ENCODE assay signal across 18 mouse cellular contexts in genomic region chr5:119518506-119519252, GRCm38 (mm10).
DNase-seq lines count a peak whose midpoint lies in the region; ATAC-seq lines count a peak whose summit lies in the region.
"Had no signal": no experiment of that assay in that cellular context is flagged by ENCODE, and none has a peak within 500 bp of the region (broad histone marks: within the 10 kb centered on the region; RNA-seq: fewer than 3 reads in every experiment).

No protein-coding gene starts in this region.

- no peaks in the 10 kb centered on the region; the same call in 1 of the 2 replicates for H3K9me3 ChIP-seq in kidney, embryonic 14.5 days (ENCODE audit: control insufficient read depth, low read length)
- no peaks in the 10 kb centered on the region for H3K9me3 ChIP-seq in embryonic facial prominence, embryonic 13.5 days
- no peaks in the 10 kb centered on the region for H3K9me3 ChIP-seq in kidney, embryonic 16.5 days (ENCODE audit: low read length)
- no peaks in the 10 kb centered on the region for H3K9me3 ChIP-seq in limb, embryonic 11.5 days (ENCODE audit: control insufficient read depth, low read length)
- no peaks in the 10 kb centered on the region for H3K9me3 ChIP-seq in midbrain, embryonic 13.5 days
- no peaks in the 10 kb centered on the region for H3K9me3 ChIP-seq in forebrain, embryonic 14.5 days (replicated peaks; ENCODE audit: control insufficient read depth, low read length)
- H3K9me3 ChIP-seq: intestine, embryonic 15.5 days; midbrain, embryonic 12.5 days had no signal

- ATAC-seq in kidney, embryonic 14.5 days (ENCODE audit: low FRiP score, low TSS enrichment), result no peak
- 0 out of 2 replicates have a peak, but pooled peaks have one; percentile 37 for ATAC-seq in embryonic facial prominence, embryonic 13.5 days (ENCODE audit: insufficient number of reproducible peaks, insufficient read depth, low FRiP score, low TSS enrichment, low read depth)
- ATAC-seq in kidney, embryonic 16.5 days (ENCODE audit: low FRiP score, low TSS enrichment), result peak; percentile 42; the same call in 1 of the 2 replicates
- no peak for ATAC-seq in limb, embryonic 11.5 days (ENCODE audit: insufficient number of reproducible peaks, low FRiP score, low TSS enrichment, low read depth)
- no peak for ATAC-seq in midbrain, embryonic 13.5 days
- no peak for ATAC-seq in forebrain, embryonic 14.5 days
- ATAC-seq: forebrain, embryonic 16.5 days; intestine, embryonic 15.5 days had no signal

- no peak overlapping the region for H3K9ac ChIP-seq in kidney, embryonic 14.5 days (ENCODE audit: low read depth, low read length)
- no peak overlapping the region for H3K9ac ChIP-seq in embryonic facial prominence, embryonic 13.5 days
- no peak overlapping the region for H3K9ac ChIP-seq in kidney, embryonic 16.5 days (replicated peaks; ENCODE audit: low read length)
- no peak overlapping the region for H3K9ac ChIP-seq in limb, embryonic 11.5 days (ENCODE audit: low read length)
- H3K9ac ChIP-seq in midbrain, embryonic 13.5 days (replicated peaks), result no peak overlapping the region
- H3K9ac ChIP-seq in forebrain, embryonic 14.5 days (ENCODE audit: low read length), result no peak overlapping the region
- H3K9ac ChIP-seq: hindbrain, embryonic 14.5 days; intestine, embryonic 15.5 days; midbrain, embryonic 12.5 days had no signal

- H3K36me3 ChIP-seq in kidney, embryonic 14.5 days (ENCODE audit: control insufficient read depth, insufficient read depth, low read length), result no peaks in the 10 kb centered on the region
- no peaks in the 10 kb centered on the region for H3K36me3 ChIP-seq in embryonic facial prominence, embryonic 13.5 days
- no peaks in the 10 kb centered on the region for H3K36me3 ChIP-seq in kidney, embryonic 16.5 days (ENCODE audit: insufficient read depth, low read length)
- no peaks in the 10 kb centered on the region for H3K36me3 ChIP-seq in limb, embryonic 11.5 days (ENCODE audit: control insufficient read depth, insufficient read depth, low read length)
- H3K36me3 ChIP-seq in midbrain, embryonic 13.5 days, result no peaks in the 10 kb centered on the region
- H3K36me3 ChIP-seq in forebrain, embryonic 14.5 days (ENCODE audit: control insufficient read depth, insufficient read depth, low read length), result no peaks in the 10 kb centered on the region
- H3K36me3 ChIP-seq: intestine, embryonic 15.5 days; midbrain, embryonic 12.5 days had no signal

- WGBS in kidney, embryonic 14.5 days, result 55% methylated on average over 19 of the region's 19 CpGs
- whole genome bisulfite sequencing in embryonic facial prominence, embryonic 13.5 days, result 45% methylated on average over 19 of the region's 19 CpGs
- 51% methylated on average over 19 of the region's 19 CpGs for WGBS in kidney, embryonic 16.5 days
- 38% methylated on average over 19 of the region's 19 CpGs for WGBS in limb, embryonic 11.5 days
- 81% methylated on average over 19 of the region's 19 CpGs for WGBS in midbrain, embryonic 13.5 days
- WGBS in forebrain, embryonic 14.5 days, result 81% methylated on average over 19 of the region's 19 CpGs

- no peaks in the 10 kb centered on the region for H3K27me3 ChIP-seq in kidney, embryonic 14.5 days (ENCODE audit: control insufficient read depth, insufficient read depth, low read length)
- H3K27me3 ChIP-seq in embryonic facial prominence, embryonic 13.5 days, result peaks cover 3% of the 10 kb centered on the region; the same call in 1 of the 2 replicates
- no peaks in the 10 kb centered on the region; the same call in 1 of the 2 replicates for H3K27me3 ChIP-seq in kidney, embryonic 16.5 days (ENCODE audit: insufficient read depth, low read length)
- H3K27me3 ChIP-seq in limb, embryonic 11.5 days (ENCODE audit: control insufficient read depth, insufficient read depth, low read length), result no peaks in the 10 kb centered on the region
- no peaks in the 10 kb centered on the region for H3K27me3 ChIP-seq in midbrain, embryonic 13.5 days
- H3K27me3 ChIP-seq in forebrain, embryonic 14.5 days (replicated peaks; ENCODE audit: control insufficient read depth, insufficient read depth, low read length), result no peaks in the 10 kb centered on the region
- H3K27me3 ChIP-seq: intestine, embryonic 15.5 days; midbrain, embryonic 12.5 days had no signal

- DNase-seq in kidney, adult 11 months, result peak; percentile 52
- DNase-seq in limb, embryonic 11.5 days (ENCODE audit: low spot score), result peak; percentile 30
- no peak for DNase-seq in left cerebral cortex, postnatal 36 days (ENCODE audit: low spot score in 2 of 2)
- no peak for DNase-seq in forebrain, embryonic 14.5 days (ENCODE audit: low spot score)
- DNase-seq: cerebellum, postnatal 14 days; embryo, embryonic 11 days; gastrocnemius, postnatal 10 days; liver; right cerebral cortex, postnatal 4 days; thymus, postnatal 36 days had no signal

- no peak overlapping the region for H3K4me3 ChIP-seq in kidney, embryonic 14.5 days (ENCODE audit: low read length)
- no peak overlapping the region for H3K4me3 ChIP-seq in embryonic facial prominence, embryonic 13.5 days
- no peak overlapping the region for H3K4me3 ChIP-seq in kidney, embryonic 16.5 days (ENCODE audit: low read length)
- H3K4me3 ChIP-seq in limb, embryonic 11.5 days (ENCODE audit: low read depth, low read length), result no peak overlapping the region
- H3K4me3 ChIP-seq in midbrain, embryonic 13.5 days (replicated peaks), result no peak overlapping the region
- no peak overlapping the region for H3K4me3 ChIP-seq in forebrain, embryonic 14.5 days (ENCODE audit: low read depth, low read length)
- H3K4me3 ChIP-seq: intestine, embryonic 15.5 days; midbrain, embryonic 12.5 days had no signal

- peaks cover 4% of the 10 kb centered on the region; the same call in 1 of the 2 replicates for H3K4me1 ChIP-seq in kidney, embryonic 14.5 days (ENCODE audit: control insufficient read depth, insufficient read depth, low read length)
- H3K4me1 ChIP-seq in embryonic facial prominence, embryonic 13.5 days, result peaks cover 42% of the 10 kb centered on the region
- 0 out of 2 replicates have a peak, but pooled peaks cover 3% of the 10 kb centered on the region for H3K4me1 ChIP-seq in kidney, embryonic 16.5 days (ENCODE audit: insufficient read depth, low read length)
- peaks cover 10% of the 10 kb centered on the region; the same call in 1 of the 2 replicates for H3K4me1 ChIP-seq in limb, embryonic 11.5 days (ENCODE audit: control insufficient read depth, insufficient read depth, low read length)
- no peaks in the 10 kb centered on the region for H3K4me1 ChIP-seq in midbrain, embryonic 13.5 days (replicated peaks)
- no peaks in the 10 kb centered on the region for H3K4me1 ChIP-seq in forebrain, embryonic 14.5 days (ENCODE audit: control insufficient read depth, insufficient read depth, low read length)
- H3K4me1 ChIP-seq: midbrain, embryonic 12.5 days had no signal

- intact Hi-C loops in left cerebral cortex, postnatal 36 days (cut with DNase I), result no loop called here

- no peak overlapping the region for H3K27ac ChIP-seq in kidney, embryonic 14.5 days (ENCODE audit: low read depth, low read length)
- H3K27ac ChIP-seq in embryonic facial prominence, embryonic 13.5 days, result peak overlapping the region; percentile 51
- H3K27ac ChIP-seq in kidney, embryonic 16.5 days (ENCODE audit: low read length), result peak overlapping the region; percentile 48; the same call in 1 of the 2 replicates
- H3K27ac ChIP-seq in limb, embryonic 11.5 days (replicated peaks; ENCODE audit: low read depth, low read length), result no peak overlapping the region
- H3K27ac ChIP-seq in midbrain, embryonic 13.5 days, result no peak overlapping the region
- H3K27ac ChIP-seq in forebrain, embryonic 14.5 days (ENCODE audit: low read depth, low read length), result no peak overlapping the region
- H3K27ac ChIP-seq: hindbrain, embryonic 14.5 days; intestine, embryonic 15.5 days; midbrain, embryonic 12.5 days had no signal

- H3K4me2 ChIP-seq in kidney, embryonic 14.5 days (replicated peaks; ENCODE audit: low read depth, low read length), result no peak overlapping the region
- H3K4me2 ChIP-seq in embryonic facial prominence, embryonic 13.5 days, result 0 out of 2 replicates have a peak overlapping the region, but pooled peaks have one; percentile 30
- H3K4me2 ChIP-seq in kidney, embryonic 16.5 days (replicated peaks; ENCODE audit: low read depth, low read length), result no peak overlapping the region
- no peak overlapping the region for H3K4me2 ChIP-seq in limb, embryonic 11.5 days (ENCODE audit: low read depth, severe bottlenecking)
- H3K4me2 ChIP-seq in midbrain, embryonic 13.5 days (replicated peaks), result no peak overlapping the region
- no peak overlapping the region for H3K4me2 ChIP-seq in forebrain, embryonic 14.5 days (ENCODE audit: low read length)
- H3K4me2 ChIP-seq: hindbrain, embryonic 14.5 days; intestine, embryonic 15.5 days; midbrain, embryonic 12.5 days had no signal

Comparison
In these comparisons a context has a peak if more than half of its experiments do, and no peak if none do; other contexts are left out.
1. ATAC-seq: peak in embryonic facial prominence, embryonic 13.5 days (single experiment) and kidney, embryonic 16.5 days (single experiment); none in kidney, embryonic 14.5 days (single experiment), limb, embryonic 11.5 days (single experiment), midbrain, embryonic 13.5 days (single experiment) and forebrain, embryonic 14.5 days (single experiment).
2. H3K27ac ChIP-seq: peak in embryonic facial prominence, embryonic 13.5 days (single experiment) and kidney, embryonic 16.5 days (single experiment); none in kidney, embryonic 14.5 days (single experiment), limb, embryonic 11.5 days (single experiment), midbrain, embryonic 13.5 days (single experiment) and forebrain, embryonic 14.5 days (single experiment).
3. DNase-seq: peak in kidney, adult 11 months (single experiment) and limb, embryonic 11.5 days (single experiment); none in left cerebral cortex, postnatal 36 days (0 of 2) and forebrain, embryonic 14.5 days (single experiment).